8 mouse cellular contexts compared by ENCODE assay signal in genomic region chr7:44975117-44975419, GRCm38 (mm10). TPM values are rescaled to one million over a fixed set of nuclear protein-coding genes. Genes with fewer than 3 reads are reported as not detected.
DNase-seq lines count a peak whose midpoint lies in the region; ATAC-seq and TF ChIP-seq lines count a peak whose summit lies in the region.

No protein-coding gene starts in this region.

- H3K27ac ChIP-seq in cerebellum, adult 2 months (ENCODE audit: insufficient read depth, low read length), result peak overlapping the region; percentile 37
- H3K27ac ChIP-seq in neural tube, embryonic 11.5 days (ENCODE audit: low read depth, low read length), result peak overlapping the region; percentile 62
- H3K27ac ChIP-seq in liver, embryonic 12.5 days, result peak overlapping the region; percentile 59
- peak overlapping the region; percentile 88 for H3K27ac ChIP-seq in stomach, embryonic 16.5 days (ENCODE audit: low read length)

- peaks cover 16% of the 10 kb centered on the region for H3K4me1 ChIP-seq in cerebellum, adult 2 months (ENCODE audit: control insufficient read depth, insufficient read depth, low read length)
- H3K4me1 ChIP-seq in neural tube, embryonic 11.5 days (ENCODE audit: control insufficient read depth, insufficient read depth, low read length), result peaks cover 17% of the 10 kb centered on the region
- peaks cover 46% of the 10 kb centered on the region for H3K4me1 ChIP-seq in liver, embryonic 12.5 days
- peaks cover 18% of the 10 kb centered on the region for H3K4me1 ChIP-seq in stomach, embryonic 16.5 days (ENCODE audit: control insufficient read depth, insufficient read depth, low read length)

- WGBS in cerebellum, adult 2 months, result 12% methylated on average over 6 of the region's 6 CpGs
- 28% methylated on average over 6 of the region's 6 CpGs for WGBS in neural tube, embryonic 11.5 days
- 28% methylated on average over 6 of the region's 6 CpGs for WGBS in liver, embryonic 12.5 days (ENCODE audit: insufficient replicate concordance)
- 24% methylated on average over 6 of the region's 6 CpGs for WGBS in stomach, embryonic 16.5 days

- peak overlapping the region; percentile 80 for H3K4me3 ChIP-seq in cerebellum, adult 2 months (replicated peaks; ENCODE audit: insufficient read depth, low read depth, low read length)
- no peak overlapping the region for H3K4me3 ChIP-seq in neural tube, embryonic 11.5 days (ENCODE audit: low read depth, low read length)
- H3K4me3 ChIP-seq in liver, embryonic 12.5 days, result peak overlapping the region; percentile 40; the same call in 1 of the 2 replicates
- no peak overlapping the region for H3K4me3 ChIP-seq in stomach, embryonic 16.5 days (replicated peaks; ENCODE audit: low read length)

- no peaks in the 10 kb centered on the region for H3K9me3 ChIP-seq in neural tube, embryonic 11.5 days (ENCODE audit: control insufficient read depth, low read length)
- H3K9me3 ChIP-seq in liver, embryonic 12.5 days (replicated peaks), result no peaks in the 10 kb centered on the region
- H3K9me3 ChIP-seq in stomach, embryonic 16.5 days (replicated peaks; ENCODE audit: control insufficient read depth, low read length), result no peaks in the 10 kb centered on the region

- TF ChIP-seq POLR2A in cerebellum, adult 2 months (IDR thresholded peaks at IDR 0.05; ENCODE audit: borderline replicate concordance, insufficient read depth, low read length), result no peak

- no peaks in the 10 kb centered on the region for H3K27me3 ChIP-seq in cerebellum, adult 2 months (ENCODE audit: control insufficient read depth, insufficient read depth, low read length)
- H3K27me3 ChIP-seq in neural tube, embryonic 11.5 days (ENCODE audit: control insufficient read depth, insufficient read depth, low read length), result no peaks in the 10 kb centered on the region
- H3K27me3 ChIP-seq in liver, embryonic 12.5 days (replicated peaks), result 0 out of 2 replicates have a peak, but pooled peaks cover 10% of the 10 kb centered on the region
- H3K27me3 ChIP-seq in stomach, embryonic 16.5 days (ENCODE audit: control insufficient read depth, insufficient read depth, low read length), result no peaks in the 10 kb centered on the region

- TF ChIP-seq CTCF in cerebellum, adult 2 months (IDR thresholded peaks at IDR 0.05; ENCODE audit: borderline replicate concordance, insufficient read depth, low read depth, low read length), result no peak

- peak in 1 of 2 experiments; percentile 38 for DNase-seq in cerebellum, adult 2 months
- no peak for DNase-seq in cerebellum, postnatal 10 days
- DNase-seq in neural tube, embryonic 11.5 days (ENCODE audit: low spot score), result no peak
- no peak for DNase-seq in neural tube, embryonic 10.5 days (ENCODE audit: extremely low spot score, low spot score)
- DNase-seq in MN1 (ENCODE audit: low spot score), result no peak

- H3K36me3 ChIP-seq in neural tube, embryonic 11.5 days (ENCODE audit: control insufficient read depth, insufficient read depth, low read length), result peaks cover 32% of the 10 kb centered on the region
- peaks cover 50% of the 10 kb centered on the region for H3K36me3 ChIP-seq in liver, embryonic 12.5 days
- peaks cover 25% of the 10 kb centered on the region for H3K36me3 ChIP-seq in stomach, embryonic 16.5 days (ENCODE audit: control insufficient read depth, insufficient read depth, low read length)

- H3K4me2 ChIP-seq in neural tube, embryonic 11.5 days (ENCODE audit: low read depth), result peak overlapping the region; percentile 70
- peak overlapping the region; percentile 68 for H3K4me2 ChIP-seq in liver, embryonic 12.5 days
- H3K4me2 ChIP-seq in stomach, embryonic 16.5 days (ENCODE audit: low read depth, low read length), result peak overlapping the region; percentile 78

- no peak for ATAC-seq in neural tube, embryonic 11.5 days (ENCODE audit: insufficient read depth, low FRiP score, low TSS enrichment)
- ATAC-seq in liver, embryonic 12.5 days, result no peak
- no peak for ATAC-seq in stomach, embryonic 16.5 days (ENCODE audit: insufficient read depth, low FRiP score)
- ATAC-seq in megakaryocyte, adult 5-6 weeks (ENCODE audit: poor library complexity, severe bottlenecking), result no peak

- no peak overlapping the region for H3K9ac ChIP-seq in neural tube, embryonic 11.5 days (ENCODE audit: low read length)
- H3K9ac ChIP-seq in liver, embryonic 12.5 days, result no peak overlapping the region
- H3K9ac ChIP-seq in stomach, embryonic 16.5 days (ENCODE audit: low read length), result peak overlapping the region; percentile 34

RNA-seq across cellular contexts. Expression of gene Cpt1c, which starts 0.4 kb away (rescaled TPM):
- polyA plus RNA-seq in cerebellum, adult 2 months (2012; rRNA removed), result 129 and 137 TPM in 2 replicates
- polyA plus RNA-seq in neural tube, embryonic 11.5 days (2014; fragmentation: Nextera tagmentation; extraction: Ambion mirVana), result 22.0 and 25.2 TPM in 2 replicates
- polyA plus RNA-seq in liver, embryonic 12.5 days (2016; fragmentation: Nextera tagmentation; extraction: Ambion mirVana), result 4.0 and 4.3 TPM in 2 replicates
- 19.9 and 23.4 TPM in 2 replicates for polyA plus RNA-seq in stomach, embryonic 16.5 days (2015; fragmentation: Nextera tagmentation; extraction: Ambion mirVana)
- total RNA-seq in megakaryocyte, adult 5-6 weeks (2015), result not detected in 2 replicates
- 0.12 TPM in 1 of 2 replicates, not detected in the other for total RNA-seq in megakaryocyte, adult 5-6 weeks (2017)

RNA-seq across cellular contexts. Expression of gene Prmt1, which starts 11.3 kb away (rescaled TPM):
- 225 and 227 TPM in 2 replicates for polyA plus RNA-seq in cerebellum, adult 2 months (2012; rRNA removed)
- 304 and 319 TPM in 2 replicates for polyA plus RNA-seq in neural tube, embryonic 11.5 days (2014; fragmentation: Nextera tagmentation; extraction: Ambion mirVana)
- polyA plus RNA-seq in liver, embryonic 12.5 days (2016; fragmentation: Nextera tagmentation; extraction: Ambion mirVana), result 248 and 262 TPM in 2 replicates
- polyA plus RNA-seq in stomach, embryonic 16.5 days (2015; fragmentation: Nextera tagmentation; extraction: Ambion mirVana), result 302 and 324 TPM in 2 replicates
- 48.4 and 55.7 TPM in 2 replicates for total RNA-seq in megakaryocyte, adult 5-6 weeks (2015)
- 40.0 and 42.9 TPM in 2 replicates for total RNA-seq in megakaryocyte, adult 5-6 weeks (2017)

RNA-seq across cellular contexts. Expression of gene Irf3, which starts 22.4 kb away (rescaled TPM):
- polyA plus RNA-seq in cerebellum, adult 2 months (2012; rRNA removed), result 126 and 130 TPM in 2 replicates
- 67.1 and 72.3 TPM in 2 replicates for polyA plus RNA-seq in neural tube, embryonic 11.5 days (2014; fragmentation: Nextera tagmentation; extraction: Ambion mirVana)
- polyA plus RNA-seq in liver, embryonic 12.5 days (2016; fragmentation: Nextera tagmentation; extraction: Ambion mirVana), result 50.4 and 55.9 TPM in 2 replicates
- polyA plus RNA-seq in stomach, embryonic 16.5 days (2015; fragmentation: Nextera tagmentation; extraction: Ambion mirVana), result 96.2 and 96.4 TPM in 2 replicates
- total RNA-seq in megakaryocyte, adult 5-6 weeks (2015), result 60.8 and 76.8 TPM in 2 replicates
- total RNA-seq in megakaryocyte, adult 5-6 weeks (2017), result 84.8 and 89.4 TPM in 2 replicates

RNA-seq across cellular contexts. Expression of gene Bcl2l12, which starts 23.4 kb away (rescaled TPM):
- polyA plus RNA-seq in cerebellum, adult 2 months (2012; rRNA removed), result 6.0 and 6.4 TPM in 2 replicates
- 51.6 and 52.9 TPM in 2 replicates for polyA plus RNA-seq in neural tube, embryonic 11.5 days (2014; fragmentation: Nextera tagmentation; extraction: Ambion mirVana)
- polyA plus RNA-seq in liver, embryonic 12.5 days (2016; fragmentation: Nextera tagmentation; extraction: Ambion mirVana), result 23.6 and 25.4 TPM in 2 replicates
- polyA plus RNA-seq in stomach, embryonic 16.5 days (2015; fragmentation: Nextera tagmentation; extraction: Ambion mirVana), result 43.8 and 45.8 TPM in 2 replicates
- total RNA-seq in megakaryocyte, adult 5-6 weeks (2015), result 16.8 and 18.7 TPM in 2 replicates
- total RNA-seq in megakaryocyte, adult 5-6 weeks (2017), result 14.1 and 17.7 TPM in 2 replicates

RNA-seq across cellular contexts. Expression of gene Tsks, which starts 32.1 kb away (rescaled TPM):
- 0.16 and 0.40 TPM in 2 replicates for polyA plus RNA-seq in cerebellum, adult 2 months (2012; rRNA removed)
- polyA plus RNA-seq in neural tube, embryonic 11.5 days (2014; fragmentation: Nextera tagmentation; extraction: Ambion mirVana), result 0.27 TPM in 1 of 2 replicates, not detected in the other
- polyA plus RNA-seq in liver, embryonic 12.5 days (2016; fragmentation: Nextera tagmentation; extraction: Ambion mirVana), result 0.33 TPM in 1 of 2 replicates, not detected in the other
- 0.06 TPM in 1 of 2 replicates, not detected in the other for polyA plus RNA-seq in stomach, embryonic 16.5 days (2015; fragmentation: Nextera tagmentation; extraction: Ambion mirVana)
- total RNA-seq in megakaryocyte, adult 5-6 weeks (2015), result not detected in 2 replicates
- not detected in 2 replicates for total RNA-seq in megakaryocyte, adult 5-6 weeks (2017)

Comparison
In these comparisons a context has a peak if more than half of its experiments do, and no peak if none do; other contexts are left out.
1. H3K27ac ChIP-seq: peak in every context shown above with its lines; median percentile 88 in stomach, embryonic 16.5 days; 62 in neural tube, embryonic 11.5 days; 59 in liver, embryonic 12.5 days; 37 in cerebellum, adult 2 months.
2. H3K4me3 ChIP-seq: peak in cerebellum, adult 2 months (single experiment) and liver, embryonic 12.5 days (single experiment); none in neural tube, embryonic 11.5 days (single experiment) and stomach, embryonic 16.5 days (single experiment).
3. Peak in every context shown above with its lines, with median percentiles within 50 percentile points of each other: H3K4me2 ChIP-seq.